Mouse (Mus musculus): Measurements from ENCODE around the gene Pcgf5. TPM values are rescaled to one million over a fixed set of nuclear protein-coding genes. Genes with fewer than 3 reads are reported as not detected.

Gene Pcgf5
- polyA plus RNA-seq, 1 experiment from 2014 or later, result 7.1 TPM

Other genes starting within 250 kb of the Pcgf5 start
- gene Ankrd1, start 228.2 kb upstream of the Pcgf5 start, polyA plus RNA-seq (2016; fragmentation: Nextera tagmentation; extraction: Ambion mirVana), result 0.31 and 1.4 TPM in 2 replicates
- 2.2 and 2.3 TPM in 2 replicates for gene Hectd2, start 206.3 kb downstream of the Pcgf5 start, polyA plus RNA-seq (2016; fragmentation: Nextera tagmentation; extraction: Ambion mirVana)

Measured in embryonic facial prominence, embryonic 10.5 days (tissue).